Mouse (Mus musculus) left cerebral cortex, adult 9 months (tissue): ENCODE results near the gene Pnma1.

Experiments used
- DNase-seq, 2 experiments: peaks; one replicate each; pipeline ENCODE4 v3.0.0; 2022; ENCODE audit warnings: low spot score in 2 of 2

The Pnma1 gene

GRCm38 (mm10) chr12:84147954-84148621 is at the start of gene Pnma1:
TSS of gene Pnma1 (minus strand) at chr12:84148489.
- peak; percentile 57 to 77 for DNase-seq

DNA sequence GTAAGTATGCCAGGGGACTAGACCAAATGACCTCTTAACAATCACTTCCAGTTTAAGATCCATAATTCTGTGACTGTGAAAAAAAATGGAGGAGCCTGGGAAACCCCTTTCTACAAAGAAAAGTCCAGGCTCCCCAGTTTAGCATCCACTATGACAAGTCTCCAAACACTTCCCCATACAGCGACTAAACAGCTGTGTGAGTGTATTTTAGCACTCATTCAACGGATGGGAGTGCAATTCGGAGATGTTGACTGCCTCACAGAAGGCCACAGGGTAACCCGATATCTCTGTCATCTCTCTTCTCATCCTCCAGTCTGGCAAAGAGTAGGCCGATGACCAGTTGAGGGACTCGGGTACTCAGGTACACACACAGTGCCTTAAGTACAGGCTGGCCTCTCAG is 46.9 kb upstream of the Pnma1 start:
- DNase-seq: no peak

GRCm38 (mm10) chr12:84194400-84195109 is 46.3 kb upstream of the Pnma1 start:
- DNase-seq: no peak

DNA sequence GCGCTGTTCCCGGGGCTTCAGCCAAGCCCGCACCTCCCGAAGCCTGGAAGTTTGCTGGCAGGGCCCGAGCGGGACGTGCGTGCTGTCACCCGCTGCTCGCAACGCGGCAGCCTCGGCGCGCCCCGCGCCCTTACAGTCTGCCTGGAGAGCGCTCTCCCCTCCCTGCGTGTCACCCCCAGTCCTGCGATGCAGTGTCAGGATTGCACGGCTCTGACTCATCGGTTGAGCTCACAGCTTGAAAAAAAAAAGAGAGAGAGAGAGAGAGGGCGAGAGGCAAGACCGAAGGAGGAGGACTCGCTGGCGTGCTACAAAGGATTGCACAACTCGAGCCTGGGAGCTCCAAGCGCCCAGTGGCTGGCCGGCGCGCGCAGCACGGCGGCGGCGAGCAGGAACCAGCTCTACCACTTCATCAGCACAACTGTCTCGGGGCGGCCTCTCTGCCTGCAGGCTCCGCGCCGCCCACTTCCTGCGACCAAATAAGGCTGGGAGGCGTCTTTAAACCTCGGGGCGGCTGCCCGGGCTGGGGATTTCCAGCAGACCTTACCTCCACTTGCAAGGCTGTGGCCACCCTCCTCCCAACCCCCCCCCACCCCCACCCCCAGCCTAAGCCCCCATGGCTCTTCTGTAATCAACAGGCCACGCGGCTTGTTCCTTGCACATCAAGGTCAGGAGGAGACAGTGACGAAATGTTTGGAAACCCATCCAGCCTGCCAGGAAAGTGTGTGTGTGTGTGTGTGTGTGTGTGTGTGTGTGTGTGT is 45.5 kb upstream of the Pnma1 start:
- DNase-seq: peak; percentile 89 to 93

GRCm38 (mm10) chr12:84192741-84193641 is 44.7 kb upstream of the Pnma1 start:
- DNase-seq: peak in 1 of 2 experiments; percentile 62

- DNase-seq: no peak
These were observed 44.0 kb upstream of the Pnma1 start for GRCm38 (mm10) chr12:84192280-84192679.

DNA sequence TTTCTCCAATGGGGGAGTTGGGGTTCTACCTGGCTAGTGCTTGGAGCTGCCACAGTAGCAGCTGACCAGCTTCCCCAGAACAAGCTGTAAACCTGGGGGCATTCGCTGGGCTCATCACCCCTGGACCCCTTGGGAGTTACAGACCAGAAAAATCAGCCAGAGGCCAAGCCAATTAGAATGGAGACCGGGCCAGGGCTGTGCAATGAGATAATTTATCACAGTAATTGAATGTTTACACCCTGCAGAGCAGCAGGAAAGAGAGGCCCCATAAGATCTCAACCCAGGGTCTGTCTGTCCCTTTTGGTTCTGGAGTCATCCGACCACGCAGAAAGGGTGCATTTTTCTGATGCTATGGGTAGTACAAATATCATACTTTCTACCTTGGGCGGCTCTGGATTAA is 43.5 kb upstream of the Pnma1 start:
- DNase-seq: no peak

- no peak for DNase-seq
These were observed 42.9 kb upstream of the Pnma1 start for GRCm38 (mm10) chr12:84191190-84191589.

- DNase-seq: no peak
These were observed 42.0 kb upstream of the Pnma1 start for GRCm38 (mm10) chr12:84190151-84190820.

GRCm38 (mm10) chr12:84188881-84189444 is 40.7 kb upstream of the Pnma1 start:
- no peak for DNase-seq

DNA sequence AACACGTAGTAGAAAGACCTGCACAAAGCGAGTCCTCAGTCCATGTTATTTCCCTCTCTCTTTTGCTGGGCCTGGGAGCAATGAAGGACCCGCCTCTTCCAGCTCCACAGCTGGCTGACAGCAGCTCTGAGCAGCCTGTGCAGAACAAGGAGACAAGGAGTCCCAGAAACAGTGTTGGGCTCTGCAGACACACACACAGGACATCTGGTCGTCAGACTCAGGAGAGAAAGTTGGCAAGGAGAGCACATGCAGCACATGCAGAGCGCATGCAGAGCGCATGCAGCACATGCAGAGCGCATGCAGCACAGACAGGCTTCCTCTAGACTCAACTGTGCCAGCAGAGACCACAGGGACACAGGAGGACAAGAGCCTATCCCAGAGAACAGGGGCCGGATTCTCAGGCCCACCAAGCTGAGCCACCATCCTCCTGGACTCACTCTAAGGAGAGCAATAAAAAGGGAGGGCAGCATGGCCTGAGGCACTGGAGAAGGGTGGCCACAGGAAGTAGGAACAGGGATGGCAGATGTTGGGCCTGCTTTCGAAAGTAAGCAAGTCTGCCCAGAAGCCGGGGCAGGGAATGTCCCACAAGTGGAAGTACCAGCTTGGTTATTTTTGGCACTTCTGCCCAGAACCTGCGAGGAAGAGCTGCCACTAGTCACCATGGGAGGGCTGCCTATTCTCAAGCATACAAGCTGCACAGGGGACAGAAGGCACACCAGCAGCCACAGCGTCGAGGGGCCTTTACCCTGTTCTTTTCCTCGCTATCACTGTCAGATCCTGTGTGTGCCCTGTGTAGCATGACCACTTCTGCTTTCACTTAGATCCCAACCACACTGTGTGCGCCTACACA is 39.7 kb upstream of the Pnma1 start:
- no peak for DNase-seq

DNA sequence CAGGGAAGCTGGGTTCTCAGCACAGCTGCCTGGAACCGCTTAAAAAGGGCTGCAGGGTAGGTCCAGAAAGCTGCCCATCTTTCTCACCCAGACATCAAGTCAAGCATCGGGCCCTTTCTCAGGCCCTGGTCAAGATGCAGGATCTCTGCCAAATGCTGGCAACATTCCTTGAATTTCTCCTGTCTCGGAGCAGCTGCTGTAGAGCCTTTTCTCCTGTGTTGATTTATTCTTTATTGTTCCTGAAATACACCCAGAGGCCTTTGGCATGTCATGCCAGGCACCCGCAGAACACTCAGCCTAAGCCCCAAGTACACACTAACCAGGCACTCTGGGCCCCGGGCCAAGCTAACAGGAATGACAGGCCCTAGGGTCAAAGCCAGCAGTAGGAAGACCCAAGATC is 38.7 kb upstream of the Pnma1 start:
- no peak for DNase-seq

- no peak for DNase-seq
These were observed 38.2 kb upstream of the Pnma1 start for GRCm38 (mm10) chr12:84186536-84186935.

DNA sequence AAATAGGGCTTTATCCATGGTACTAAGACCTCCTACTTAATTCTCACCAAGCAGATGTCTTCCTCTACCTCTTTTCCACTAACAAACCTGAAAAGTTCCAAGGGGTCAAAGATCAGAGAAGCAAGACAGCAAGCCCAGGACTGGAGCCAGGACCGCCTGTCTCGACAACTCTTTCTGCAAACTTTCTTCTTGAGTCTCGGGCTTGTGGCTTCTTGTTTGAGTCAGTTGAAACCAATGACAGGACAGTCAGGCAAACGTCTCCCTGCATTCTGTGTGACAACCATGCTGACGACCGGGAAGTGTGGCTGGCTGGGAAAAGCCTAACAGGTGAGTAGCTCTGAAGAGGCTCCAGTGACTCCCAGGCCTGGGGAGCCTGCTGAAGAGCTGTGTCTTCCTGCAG is 37.3 kb upstream of the Pnma1 start:
- DNase-seq: no peak

- no peak for DNase-seq
These were observed 36.7 kb upstream of the Pnma1 start for GRCm38 (mm10) chr12:84184979-84185378.

GRCm38 (mm10) chr12:84181999-84182398 is 33.7 kb upstream of the Pnma1 start:
- DNase-seq: no peak

DNA sequence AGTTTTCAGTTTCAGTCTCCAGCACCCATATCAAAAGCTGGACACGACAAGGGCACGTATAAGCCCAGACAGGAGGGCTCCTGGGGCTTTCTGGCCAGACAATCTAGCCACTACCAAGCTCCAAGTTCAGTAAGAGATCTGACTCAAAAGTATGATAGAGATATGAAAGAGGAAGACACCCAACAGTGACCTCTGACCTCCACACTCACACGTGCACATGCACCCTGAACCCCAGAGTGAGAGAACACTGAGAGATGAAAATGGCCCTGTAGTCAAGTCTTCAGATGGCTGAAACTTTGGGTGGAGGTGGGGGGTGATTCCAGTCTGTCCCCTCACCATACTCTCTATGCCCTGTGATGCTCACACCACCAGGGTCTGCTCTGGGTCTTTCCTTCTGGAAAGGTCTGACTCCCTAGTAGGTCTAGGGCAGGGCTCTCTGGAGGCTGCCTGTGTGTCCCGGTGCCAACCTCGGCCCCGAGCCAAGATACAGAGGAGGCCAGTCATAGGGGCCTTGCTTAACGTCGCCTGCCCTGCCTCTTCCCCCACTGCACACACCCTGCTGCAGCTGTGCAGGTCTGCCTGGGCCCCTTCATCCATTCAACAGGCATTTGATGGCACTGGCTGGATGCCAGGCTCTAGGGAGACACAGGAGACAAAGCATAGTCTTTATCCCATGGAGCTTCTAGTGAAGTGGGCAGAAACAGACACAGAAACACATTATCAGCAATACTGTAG is 32.6 kb upstream of the Pnma1 start:
- peak in 1 of 2 experiments; percentile 35 for DNase-seq

DNA sequence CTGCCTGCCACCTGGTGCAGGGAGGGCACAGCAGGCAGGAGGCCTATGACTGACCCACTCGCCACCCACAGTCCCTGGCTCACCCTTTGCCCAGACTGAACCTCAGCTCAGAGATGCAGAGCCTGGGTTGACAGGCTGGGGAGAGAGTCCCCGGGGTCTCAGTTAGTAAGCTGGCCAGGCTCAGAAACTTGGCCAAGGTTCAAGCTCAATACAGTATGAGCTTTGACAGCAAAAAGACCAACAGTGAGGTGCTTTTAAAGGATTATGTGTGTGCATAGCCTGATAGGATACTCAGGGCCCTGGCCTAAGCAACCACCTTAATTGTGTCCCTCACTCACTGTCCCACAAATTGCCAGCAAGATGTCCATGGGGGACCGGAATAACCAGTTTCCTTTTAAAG is 31.8 kb upstream of the Pnma1 start:
- no peak for DNase-seq
